Mouse (Mus musculus): ENCODE data around the gene Gm20661.

DNA sequence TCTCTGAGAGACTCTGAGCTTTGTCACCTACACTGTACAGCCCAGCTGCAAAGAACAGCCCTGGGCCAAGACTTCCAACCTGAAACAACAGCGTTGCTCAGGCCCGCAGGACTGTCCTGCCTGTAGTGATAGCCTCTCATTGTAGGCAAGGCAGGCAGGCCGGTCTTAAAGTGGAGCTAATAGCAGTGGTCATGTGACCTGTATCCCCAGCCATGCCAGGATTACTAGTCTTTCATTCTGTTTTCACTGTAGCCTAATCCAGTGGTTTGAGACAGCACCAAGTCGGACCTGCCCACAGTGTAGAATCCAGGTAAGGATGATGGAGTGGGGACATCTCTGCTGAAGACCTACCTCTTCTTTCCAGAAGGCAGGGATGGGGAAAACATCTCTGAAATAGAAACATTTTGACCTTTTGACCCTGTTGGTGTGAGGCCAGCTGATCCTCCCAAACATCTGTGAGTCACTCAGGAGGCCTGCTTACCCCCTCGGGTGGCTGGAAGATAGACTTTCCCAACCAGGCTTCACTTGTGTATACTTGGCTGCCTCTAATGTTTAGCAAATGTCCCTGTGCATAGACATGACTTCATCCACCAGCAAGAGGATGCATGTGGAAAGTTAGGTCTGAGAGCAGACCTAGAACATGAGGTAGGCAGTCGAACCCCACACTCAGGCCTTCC lies 27.1 kb upstream of the Gm20661 start:
- no peak for TF ChIP-seq CTCF (IDR thresholded peaks at IDR 0.05; ENCODE audit: control insufficient read depth, insufficient read depth, insufficient read length)
- TF ChIP-seq FOSL1 (IDR thresholded peaks at IDR 0.05; ENCODE audit: insufficient read depth, low read length, poor library complexity, severe bottlenecking), result no peak
- TF ChIP-seq MAX (IDR thresholded peaks at IDR 0.05), result no peak
- TF ChIP-seq USF1 (IDR thresholded peaks at IDR 0.05; ENCODE audit: low read depth), result peak; percentile 59
- no peak for TF ChIP-seq CEBPB (IDR thresholded peaks at IDR 0.05; ENCODE audit: low read depth)
- TF ChIP-seq MYOD1 (IDR thresholded peaks at IDR 0.05; ENCODE audit: control insufficient read depth, insufficient read length, low read depth), result no peak
- TF ChIP-seq MYOG (IDR thresholded peaks at IDR 0.05; ENCODE audit: control insufficient read depth, extremely low read depth, insufficient read length), result no peak
